ENCODE assay signal across 24 mouse cellular contexts in the genomic region with DNA sequence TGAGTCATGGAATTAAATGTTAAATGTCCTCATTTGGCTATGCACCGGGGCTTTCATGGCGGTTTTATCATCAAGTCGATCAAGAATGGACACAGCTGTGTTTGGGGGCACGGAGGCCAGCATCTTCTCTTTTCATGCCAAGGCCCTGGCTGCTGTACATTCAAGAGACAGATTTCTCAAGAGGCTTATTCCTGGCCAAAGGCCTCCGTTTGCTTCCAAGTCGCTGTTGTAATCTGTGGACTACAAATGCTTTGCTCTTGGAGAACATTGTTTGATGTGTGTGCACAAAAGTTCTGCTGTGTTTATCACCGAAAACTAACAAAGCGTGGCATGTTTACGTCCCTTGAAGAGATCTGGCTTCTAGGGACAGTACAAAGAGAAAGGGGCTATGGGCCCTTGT. TPM values are rescaled to one million over a fixed set of nuclear protein-coding genes. Genes with fewer than 3 reads are reported as not detected.
DNase-seq lines count a peak whose midpoint lies in the region; ATAC-seq and TF ChIP-seq lines count a peak whose summit lies in the region.
"Had no signal": no experiment of that assay in that cellular context is flagged by ENCODE, and none has a peak within 500 bp of the region (broad histone marks: within the 10 kb centered on the region; RNA-seq: fewer than 3 reads in every experiment).

No protein-coding gene starts in this region.

- peak; percentile 43 for DNase-seq in kidney, postnatal 10 days
- DNase-seq in kidney, postnatal 36 days: no peak
- DNase-seq in urinary bladder, postnatal 14 days (ENCODE audit: low spot score): peak; percentile 47
- DNase-seq in urinary bladder, postnatal 4 days (ENCODE audit: low spot score in 2 of 2): no peak
- DNase-seq in lung, embryonic 14.5 days: peak; percentile 63
- DNase-seq in lung, postnatal 36 days: peak; percentile 66
- DNase-seq in liver, embryonic 11.5 days (ENCODE audit: low spot score): no peak
- DNase-seq in right cerebral cortex, postnatal 4 days: no peak
- DNase-seq: adrenal gland, adult 2 months; B cell, adult 2 months; cerebellum, adult 9-11 months; heart, postnatal 36 days; right cerebral cortex, postnatal 14 days; thymus, adult 18-20 months; thymus, postnatal 4 days had no signal

- no peak overlapping the region for H3K27ac ChIP-seq in lung, embryonic 14.5 days (ENCODE audit: low read depth)
- H3K27ac ChIP-seq in liver, embryonic 11.5 days (ENCODE audit: low read depth, low read length): no peak overlapping the region
- H3K27ac ChIP-seq: embryonic facial prominence, embryonic 12.5 days; hindbrain, embryonic 15.5 days; intestine, embryonic 15.5 days; left cerebral cortex, adult 2 months; limb, embryonic 10.5 days; midbrain, embryonic 12.5 days; neural tube, embryonic 12.5 days had no signal

- H3K4me3 ChIP-seq in lung, embryonic 14.5 days (ENCODE audit: low read depth, low read length): no peak overlapping the region
- no peak overlapping the region for H3K4me3 ChIP-seq in liver, embryonic 11.5 days (ENCODE audit: low read depth, low read length)
- H3K4me3 ChIP-seq: embryonic facial prominence, embryonic 12.5 days; erythroblast, embryonic 14.5 days; hindbrain, embryonic 15.5 days; intestine, embryonic 15.5 days; left cerebral cortex, adult 2 months; limb, embryonic 10.5 days; midbrain, embryonic 12.5 days; neural tube, embryonic 12.5 days had no signal

- H3K4me2 ChIP-seq in lung, embryonic 14.5 days: no peak overlapping the region
- H3K4me2 ChIP-seq in liver, embryonic 11.5 days: no peak overlapping the region
- H3K4me2 ChIP-seq: embryonic facial prominence, embryonic 12.5 days; hindbrain, embryonic 15.5 days; intestine, embryonic 15.5 days; midbrain, embryonic 12.5 days; neural tube, embryonic 12.5 days had no signal

- no peaks in the 10 kb centered on the region for H3K9me3 ChIP-seq in lung, embryonic 14.5 days (ENCODE audit: low read depth, low read length)
- no peaks in the 10 kb centered on the region for H3K9me3 ChIP-seq in liver, embryonic 11.5 days (ENCODE audit: control insufficient read depth, low read length)
- H3K9me3 ChIP-seq: embryonic facial prominence, embryonic 12.5 days; hindbrain, embryonic 15.5 days; intestine, embryonic 15.5 days; limb, embryonic 10.5 days; midbrain, embryonic 12.5 days; neural tube, embryonic 12.5 days had no signal

- H3K27me3 ChIP-seq in lung, embryonic 14.5 days (ENCODE audit: insufficient read depth, low read length): no peaks in the 10 kb centered on the region
- no peaks in the 10 kb centered on the region for H3K27me3 ChIP-seq in liver, embryonic 11.5 days (replicated peaks; ENCODE audit: control insufficient read depth, insufficient read depth, low read length)
- H3K27me3 ChIP-seq: embryonic facial prominence, embryonic 12.5 days; hindbrain, embryonic 15.5 days; intestine, embryonic 15.5 days; midbrain, embryonic 12.5 days; neural tube, embryonic 12.5 days had no signal

- no peak; the same call in 1 of the 2 replicates for ATAC-seq in lung, embryonic 14.5 days (ENCODE audit: insufficient read depth)
- no peak for ATAC-seq in liver, embryonic 11.5 days (replicated peaks; ENCODE audit: low FRiP score)
- ATAC-seq: forebrain, embryonic 14.5 days; intestine, embryonic 15.5 days had no signal

- 56% methylated on average over 9 of the region's 9 CpGs for WGBS in lung, embryonic 14.5 days
- WGBS in liver, embryonic 11.5 days: 82% methylated on average over 9 of the region's 9 CpGs

- H3K4me1 ChIP-seq in lung, embryonic 14.5 days (ENCODE audit: insufficient read depth): no peaks in the 10 kb centered on the region
- H3K4me1 ChIP-seq in liver, embryonic 11.5 days (replicated peaks; ENCODE audit: control insufficient read depth, insufficient read depth, low read length): no peaks in the 10 kb centered on the region
- H3K4me1 ChIP-seq: embryonic facial prominence, embryonic 12.5 days; hindbrain, embryonic 15.5 days; intestine, embryonic 15.5 days; midbrain, embryonic 12.5 days; neural tube, embryonic 12.5 days had no signal

- no peak overlapping the region for H3K9ac ChIP-seq in lung, embryonic 14.5 days
- H3K9ac ChIP-seq in liver, embryonic 11.5 days (ENCODE audit: low read depth, low read length): no peak overlapping the region
- H3K9ac ChIP-seq: embryonic facial prominence, embryonic 12.5 days; hindbrain, embryonic 15.5 days; intestine, embryonic 15.5 days; midbrain, embryonic 12.5 days; neural tube, embryonic 12.5 days had no signal

- no peak for TF ChIP-seq CTCF in lung, embryonic 14.5 days (IDR thresholded peaks at IDR 0.05; ENCODE audit: low read depth)

- no peaks in the 10 kb centered on the region for H3K36me3 ChIP-seq in lung, embryonic 14.5 days (ENCODE audit: insufficient read depth)
- H3K36me3 ChIP-seq in liver, embryonic 11.5 days (ENCODE audit: control insufficient read depth, insufficient read depth, low read length): no peaks in the 10 kb centered on the region
- H3K36me3 ChIP-seq: embryonic facial prominence, embryonic 12.5 days; hindbrain, embryonic 15.5 days; intestine, embryonic 15.5 days; limb, embryonic 10.5 days; midbrain, embryonic 12.5 days; neural tube, embryonic 12.5 days had no signal

RNA-seq across cellular contexts. Expression of gene Otulinl, which starts 29.3 kb away (rescaled TPM):
- polyA plus RNA-seq in lung, embryonic 14.5 days (2014; fragmentation: Nextera tagmentation; extraction: Ambion mirVana): 15.6 and 15.8 TPM in 2 replicates
- 13.4 and 14.7 TPM in 2 replicates for polyA plus RNA-seq in liver, embryonic 11.5 days (2014; fragmentation: Nextera tagmentation; extraction: Ambion mirVana)

Comparison
In these comparisons a context has a peak if more than half of its experiments do, and no peak if none do; other contexts are left out.
1. DNase-seq: peak in kidney, postnatal 10 days (single experiment), urinary bladder, postnatal 14 days (single experiment), lung, embryonic 14.5 days (single experiment) and lung, postnatal 36 days (single experiment); none in kidney, postnatal 36 days (0 of 2), urinary bladder, postnatal 4 days (0 of 2), liver, embryonic 11.5 days (single experiment) and right cerebral cortex, postnatal 4 days (single experiment).